Mouse (Mus musculus) retina, postnatal 7 days (tissue): ENCODE measurements around the gene Armc2.
A peak's percentile ranks its signal among the peaks of the same experiment; 100 is the strongest.

Experiments
- DNase-seq: peaks from one replicate; pipeline ENCODE4 v3.0.0-alpha.2; 2012; ENCODE audit warnings: low read depth, low spot score

The Armc2 gene

DNA sequence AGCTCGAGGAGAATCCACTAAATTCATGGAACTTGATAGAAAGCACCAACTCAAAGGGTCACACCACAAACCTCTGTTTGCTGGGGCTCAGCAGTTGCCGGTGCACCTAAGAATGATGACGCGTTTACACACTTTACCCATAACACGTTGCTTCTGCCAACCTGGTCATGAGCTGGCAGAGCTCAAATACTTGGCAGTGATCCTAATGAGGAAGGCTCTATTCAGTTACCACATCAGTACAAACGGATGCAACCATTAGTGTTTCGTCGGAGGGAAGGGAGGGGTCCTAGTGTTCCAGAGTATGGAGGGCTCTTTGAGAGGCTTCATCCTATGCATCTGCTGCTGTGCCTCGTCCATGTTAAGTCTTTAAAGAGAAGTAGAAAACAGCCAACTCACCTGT, 3.3 kb upstream of the Armc2 start:
- no peak for DNase-seq

DNA sequence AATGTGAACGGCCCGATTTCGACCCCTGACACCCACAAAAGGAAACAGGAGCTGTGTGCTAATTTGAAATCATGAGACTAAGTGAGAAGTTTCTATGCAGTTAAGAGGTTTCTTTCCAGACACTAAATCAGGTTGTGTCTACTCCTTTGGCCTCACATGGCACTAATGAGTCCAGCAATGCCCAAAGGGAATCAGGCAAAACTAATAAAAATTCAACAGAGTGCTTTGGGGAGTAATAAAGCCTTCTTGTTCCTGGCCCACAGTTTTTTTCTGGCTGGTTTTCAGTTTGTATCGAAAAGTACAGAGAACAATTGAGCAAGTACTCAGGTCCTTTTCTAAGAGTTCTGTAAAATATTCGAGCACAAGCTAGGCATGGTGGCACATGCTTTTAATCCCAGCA, 4.2 kb downstream of the Armc2 start:
- DNase-seq: no peak

DNA sequence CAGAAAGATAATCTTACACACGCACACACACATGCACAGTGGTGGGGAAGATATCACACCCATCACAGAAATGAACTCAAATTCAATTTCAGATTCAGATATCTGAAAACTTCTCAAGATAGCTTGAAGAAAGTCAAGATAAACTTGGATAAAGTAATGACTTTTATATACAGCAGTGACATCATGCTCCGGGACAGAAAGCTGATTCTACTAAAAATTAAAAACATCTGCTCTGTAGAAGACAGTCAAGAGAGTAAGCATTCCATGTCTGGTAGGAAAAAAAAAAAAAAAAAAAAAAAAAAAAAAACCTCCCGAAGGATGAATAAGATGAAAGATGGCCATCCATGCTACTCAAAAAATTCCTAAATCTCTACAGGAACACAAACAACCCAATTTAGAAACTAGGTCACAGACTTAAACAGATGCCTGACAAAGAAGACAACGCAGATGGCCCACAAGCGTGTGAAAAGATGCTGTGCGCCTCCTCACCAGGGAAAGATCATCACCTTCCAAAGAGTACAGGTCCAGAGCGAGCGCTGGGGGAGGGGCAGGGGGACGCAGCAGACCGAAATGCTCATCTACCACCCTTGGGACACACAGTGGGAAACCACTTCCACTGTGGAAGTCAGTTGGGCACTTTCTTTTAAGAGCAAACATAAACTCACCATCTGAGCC, 7.3 kb downstream of the Armc2 start:
- no peak for DNase-seq

DNA sequence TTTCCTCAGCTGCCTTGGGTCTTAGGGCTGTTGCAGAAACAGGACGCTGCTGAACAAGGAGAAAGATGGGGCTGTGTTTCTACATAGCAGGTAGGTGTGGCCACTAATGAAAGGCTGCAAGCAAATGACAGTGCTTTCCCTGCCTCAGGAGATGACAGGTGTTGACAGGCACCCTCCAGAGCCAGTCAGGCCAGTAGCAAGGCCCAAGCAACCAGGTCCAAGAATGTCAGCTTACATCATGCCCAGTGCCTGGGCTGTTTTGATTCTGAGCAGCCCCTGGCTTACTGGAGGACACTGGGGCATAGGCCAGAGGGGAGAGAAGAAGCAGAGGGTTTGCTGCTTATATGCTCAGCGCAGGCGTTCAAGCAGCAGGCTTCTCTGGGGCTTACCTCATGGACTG, 13.0 kb downstream of the Armc2 start:
- DNase-seq: no peak

DNA sequence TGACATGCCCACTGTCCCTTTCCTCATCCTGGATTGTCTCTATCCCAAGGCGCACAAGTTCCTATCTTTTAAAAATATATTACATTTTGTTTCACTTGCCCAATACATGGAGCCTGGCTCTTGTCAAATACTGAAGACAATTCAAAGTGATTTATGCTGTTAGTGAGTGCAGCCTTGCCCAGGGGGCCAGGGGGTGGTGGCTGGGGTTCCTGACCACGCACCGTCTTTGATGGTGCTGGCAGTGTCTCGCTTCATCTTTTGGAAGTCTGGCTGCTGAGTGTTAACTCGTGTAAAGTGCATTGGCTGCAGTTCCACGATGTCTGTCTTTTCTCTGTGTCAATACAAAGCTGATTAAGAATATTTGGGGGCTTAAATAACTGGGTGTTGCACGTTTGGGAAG, 13.6 kb downstream of the Armc2 start:
- no peak for DNase-seq

DNA sequence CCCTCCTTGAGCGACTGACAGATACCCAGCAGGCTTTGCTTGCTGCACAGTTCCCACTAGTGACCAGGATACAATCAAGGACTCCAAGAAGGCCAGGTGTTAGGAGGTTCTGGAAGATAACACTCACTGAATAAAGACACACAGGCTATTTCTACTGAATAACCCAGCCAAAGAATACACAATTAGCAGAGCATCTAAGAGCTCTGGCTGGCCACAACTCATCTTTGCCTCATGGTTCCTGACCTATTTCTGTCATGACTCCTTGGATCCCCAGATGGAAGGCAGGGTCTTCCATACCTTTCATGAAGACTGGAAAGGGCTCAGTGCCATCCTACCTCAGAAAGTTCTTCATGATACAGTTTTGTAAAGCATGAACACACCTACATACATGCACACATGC, 14.2 kb downstream of the Armc2 start:
- no peak for DNase-seq

DNA sequence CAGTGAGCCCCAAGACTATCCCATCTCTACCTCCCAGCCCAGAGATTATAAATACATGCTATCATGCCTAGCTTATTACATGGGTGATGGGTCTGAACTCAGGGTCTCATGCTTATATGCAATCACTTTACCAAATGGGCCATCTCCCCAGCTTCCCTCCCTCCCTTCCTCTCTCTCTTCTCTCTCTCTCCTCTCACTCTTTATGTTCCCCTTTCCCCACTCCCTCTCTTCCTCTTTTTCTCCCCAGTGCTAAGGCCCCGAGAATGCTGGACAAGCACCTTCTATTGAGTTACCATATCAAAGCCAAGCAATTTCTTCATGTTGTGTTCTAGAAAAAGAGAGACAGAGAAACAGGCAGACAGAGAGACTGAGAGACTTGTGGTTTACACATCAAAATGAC, 14.7 kb downstream of the Armc2 start:
- no peak for DNase-seq

DNA sequence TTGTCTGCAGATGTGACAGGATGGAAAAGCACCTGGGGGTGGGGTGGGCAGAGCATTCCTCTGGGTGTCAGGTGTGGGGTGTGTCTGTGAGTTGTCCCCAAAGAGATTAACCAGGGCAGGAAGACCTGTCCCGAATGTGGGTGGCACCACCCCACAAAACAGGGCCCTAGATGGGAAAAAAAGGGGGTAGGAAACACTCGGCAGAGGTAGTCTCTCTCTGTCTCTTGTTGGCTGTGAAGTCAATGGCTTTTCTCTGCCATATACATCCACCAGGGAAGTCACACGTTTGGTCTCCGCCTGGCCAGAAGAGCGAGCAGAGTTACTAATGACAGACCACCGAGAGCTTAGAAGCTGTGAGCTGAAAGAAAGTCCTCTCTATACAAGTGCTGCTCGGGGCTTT, 15.8 kb downstream of the Armc2 start:
- DNase-seq: no peak

DNA sequence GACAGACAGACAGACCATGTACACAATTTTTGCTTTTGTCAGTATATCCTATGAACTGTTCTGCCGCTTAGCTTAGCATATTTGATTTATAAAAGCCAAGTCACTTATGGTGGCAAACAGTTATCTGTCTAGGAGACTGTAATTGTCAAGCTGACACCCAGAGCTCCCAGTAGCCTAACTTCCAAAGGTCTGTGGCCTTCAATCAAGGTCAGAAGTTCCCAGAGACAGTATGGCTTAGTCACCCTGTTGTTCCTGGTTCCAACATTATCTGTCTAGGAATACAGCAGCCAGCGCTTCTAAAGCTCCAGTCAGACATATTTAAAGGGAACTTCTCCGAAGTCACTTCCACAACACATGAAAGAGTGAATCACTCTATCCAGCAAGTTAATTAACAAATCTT, 17.0 kb downstream of the Armc2 start:
- no peak for DNase-seq

DNA sequence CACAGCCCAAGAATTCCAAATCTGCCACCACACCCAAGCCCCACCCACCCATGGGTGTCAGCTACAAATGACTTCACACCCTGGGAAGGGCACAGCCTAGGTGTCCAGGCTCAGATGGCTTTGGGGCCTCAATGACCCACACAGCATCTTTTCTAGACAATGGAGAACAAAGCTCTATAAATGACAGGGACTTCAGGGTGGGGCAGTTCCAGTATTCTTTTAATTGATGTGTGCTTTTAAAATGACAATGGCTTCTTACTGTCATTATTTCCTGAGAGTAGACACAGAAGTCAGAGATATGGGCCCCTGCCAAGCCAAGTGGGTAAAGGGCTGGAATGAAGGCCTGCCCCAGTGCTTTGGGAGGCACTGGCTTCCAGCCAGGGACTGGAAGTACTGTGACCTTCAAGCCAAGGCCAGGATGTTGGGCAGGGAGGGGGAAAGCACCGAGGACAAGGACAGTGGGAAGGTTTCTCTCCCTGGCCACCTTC, 20.5 kb downstream of the Armc2 start:
- DNase-seq: no peak

DNA sequence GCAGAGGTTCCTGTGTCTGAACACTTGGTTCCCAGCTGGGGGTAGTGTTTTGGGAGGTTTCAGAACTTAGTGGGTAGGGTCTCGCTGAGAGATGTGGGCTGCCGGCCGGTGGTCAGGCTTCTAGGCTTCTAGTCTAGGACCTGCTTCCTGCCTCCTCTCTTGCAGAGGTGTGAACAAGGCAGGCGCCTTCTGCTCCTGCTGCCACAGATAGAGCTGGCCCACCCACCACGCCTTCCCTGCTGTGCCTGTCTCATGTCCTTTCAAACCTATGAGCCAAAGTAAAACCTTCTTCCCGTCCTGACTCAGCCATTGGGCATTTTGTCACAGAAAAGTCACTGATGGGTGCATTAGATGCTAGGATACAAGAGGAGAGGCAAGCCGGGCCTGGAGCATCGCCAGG, 22.1 kb downstream of the Armc2 start:
- DNase-seq: no peak

DNA sequence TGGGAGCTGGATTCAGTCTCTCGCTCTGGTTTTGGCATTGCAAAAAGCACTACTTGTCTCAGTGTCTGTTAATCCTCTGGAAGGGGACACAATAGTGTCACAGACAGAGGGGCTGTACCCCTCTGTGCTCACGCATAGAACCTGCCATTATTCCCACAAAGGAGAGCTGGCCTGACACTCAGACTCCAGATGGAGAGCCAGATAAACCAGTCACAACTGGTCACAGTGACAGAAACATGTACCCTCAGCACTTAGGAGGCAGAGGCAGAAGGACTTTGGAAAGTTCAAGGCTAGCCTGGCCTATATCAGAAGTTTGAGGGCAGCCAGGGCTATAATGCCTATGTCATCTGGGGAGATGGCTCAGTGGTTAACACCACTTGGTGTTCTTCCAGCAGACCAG, 23.2 kb downstream of the Armc2 start:
- no peak for DNase-seq

DNA sequence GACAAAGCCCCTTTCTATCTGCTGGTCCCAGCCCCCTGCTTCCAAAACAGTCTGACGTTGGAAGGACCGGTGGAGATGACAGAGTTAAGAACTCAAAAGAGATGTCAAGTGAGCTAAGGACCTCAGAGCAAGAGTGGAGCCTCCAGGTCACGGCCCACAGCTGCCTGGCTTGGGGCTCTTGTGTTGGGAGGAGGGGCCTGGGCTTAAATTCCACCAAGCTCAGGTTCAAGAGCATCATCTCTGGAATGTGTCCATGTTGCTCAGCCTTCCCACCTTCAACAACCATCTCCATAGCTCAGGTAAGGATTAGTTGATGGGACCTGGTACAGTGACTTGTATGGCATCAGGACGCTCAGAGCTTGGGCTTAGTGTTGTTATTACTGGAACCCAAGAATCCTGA, 23.7 kb downstream of the Armc2 start:
- DNase-seq: no peak

DNA sequence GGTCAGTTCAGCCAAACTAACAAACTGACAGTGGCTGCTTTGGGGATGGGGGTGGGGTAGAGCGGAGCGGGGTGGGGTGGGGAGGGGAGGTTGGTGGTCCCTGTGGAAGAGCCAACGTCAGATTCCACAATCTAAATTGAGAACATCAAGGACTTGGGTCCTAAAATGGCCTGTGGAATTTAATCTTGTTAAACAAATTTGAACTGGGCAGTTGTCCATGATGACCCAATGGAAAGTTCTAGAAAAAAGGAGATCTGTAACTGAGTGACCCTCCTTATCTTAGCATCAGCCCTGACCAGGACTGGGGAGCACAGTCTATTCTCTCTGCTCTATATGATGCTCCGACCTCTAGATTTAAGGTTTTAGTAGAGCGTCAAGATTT, 26.2 kb downstream of the Armc2 start:
- DNase-seq: no peak

DNA sequence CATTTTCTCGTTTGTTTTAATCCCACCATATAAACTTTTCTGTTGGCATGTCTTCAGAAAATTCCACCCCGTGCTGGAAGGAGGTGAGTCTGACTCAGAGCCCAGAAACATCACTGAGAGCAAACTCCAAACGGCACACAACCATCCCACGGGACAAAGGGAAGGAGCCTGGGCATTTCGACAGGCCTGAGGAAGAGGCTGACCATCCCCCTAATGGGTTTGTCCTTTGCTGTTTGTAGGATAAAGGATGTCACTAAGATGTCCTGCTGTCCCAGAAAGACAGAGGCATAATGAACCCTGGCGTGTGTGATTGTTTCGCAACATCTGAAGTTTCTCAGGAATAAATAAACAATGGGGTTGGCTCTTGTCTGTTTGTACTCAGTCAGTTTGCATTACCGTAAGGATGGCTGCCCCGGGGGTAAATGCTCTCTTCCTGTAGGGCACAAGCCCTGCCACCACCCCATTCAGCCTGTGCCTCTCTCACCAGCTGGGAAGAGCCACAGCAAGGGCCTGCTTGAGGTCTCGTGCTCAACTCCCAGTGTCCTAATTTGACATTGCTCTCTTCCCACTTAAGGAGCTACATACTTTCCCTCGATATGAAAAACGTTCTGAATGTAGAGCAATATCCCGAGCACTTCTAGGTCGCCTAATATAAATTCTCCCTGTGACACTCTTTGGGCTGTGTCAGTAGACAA, 26.7 kb downstream of the Armc2 start:
- peak; percentile 19 for DNase-seq

DNA sequence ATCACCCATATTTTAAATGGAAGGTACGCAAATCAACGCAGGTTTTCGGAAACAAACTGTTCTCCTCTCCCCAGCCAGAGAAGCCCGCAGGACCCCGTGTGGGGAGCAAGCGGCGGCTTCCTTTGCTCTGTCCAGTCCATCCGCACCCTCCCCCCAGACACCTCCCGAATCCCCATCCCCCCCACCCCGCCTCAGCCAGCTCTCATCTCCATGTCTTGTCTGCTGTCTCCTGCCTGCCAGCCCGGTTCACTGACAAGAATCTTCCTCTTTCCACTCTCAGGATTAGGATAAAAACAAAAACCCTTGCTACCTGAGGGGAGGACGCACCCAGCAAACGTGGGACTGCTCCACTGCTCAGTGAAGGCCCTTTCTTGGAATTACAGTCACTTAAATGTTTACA, 27.3 kb downstream of the Armc2 start:
- DNase-seq: no peak

DNA sequence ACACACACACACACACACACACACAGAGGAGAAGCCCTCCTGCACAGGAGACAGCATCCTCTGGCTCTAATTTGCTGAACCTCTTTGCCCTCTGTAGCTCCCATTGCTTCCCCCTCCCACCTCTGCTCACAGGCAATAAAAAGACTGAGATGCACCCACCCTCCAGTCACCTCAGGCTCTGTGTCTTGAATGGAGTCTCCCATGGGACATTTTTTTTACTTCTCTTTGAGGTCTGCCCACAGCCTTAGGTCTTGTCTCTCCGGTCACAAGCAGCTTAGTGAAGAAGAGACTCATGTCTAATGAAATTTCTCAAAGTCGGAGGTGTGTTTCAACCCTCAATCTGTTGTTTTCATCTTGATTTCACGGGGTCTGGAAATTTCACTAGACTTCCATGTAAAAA, 29.3 kb downstream of the Armc2 start:
- no peak for DNase-seq

DNA sequence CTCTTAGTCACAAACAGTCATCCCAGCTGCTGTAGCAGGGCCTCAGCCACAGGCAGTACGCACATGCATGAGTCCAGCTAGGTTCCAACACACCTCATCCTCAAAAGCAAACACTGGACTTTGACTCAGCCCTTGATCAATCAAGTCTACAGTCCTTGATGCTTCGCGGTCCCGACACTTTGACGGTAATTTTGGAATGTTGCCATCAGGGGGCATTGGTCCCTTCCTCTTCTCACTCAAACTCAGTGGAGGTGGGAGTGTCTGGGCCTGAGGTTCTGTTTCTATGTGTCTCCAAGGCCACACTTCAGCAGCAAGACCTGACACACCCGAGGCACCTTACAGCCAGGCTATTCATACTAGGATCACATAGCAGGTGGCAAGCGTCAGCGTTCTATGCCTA, 32.1 kb downstream of the Armc2 start:
- DNase-seq: no peak

DNA sequence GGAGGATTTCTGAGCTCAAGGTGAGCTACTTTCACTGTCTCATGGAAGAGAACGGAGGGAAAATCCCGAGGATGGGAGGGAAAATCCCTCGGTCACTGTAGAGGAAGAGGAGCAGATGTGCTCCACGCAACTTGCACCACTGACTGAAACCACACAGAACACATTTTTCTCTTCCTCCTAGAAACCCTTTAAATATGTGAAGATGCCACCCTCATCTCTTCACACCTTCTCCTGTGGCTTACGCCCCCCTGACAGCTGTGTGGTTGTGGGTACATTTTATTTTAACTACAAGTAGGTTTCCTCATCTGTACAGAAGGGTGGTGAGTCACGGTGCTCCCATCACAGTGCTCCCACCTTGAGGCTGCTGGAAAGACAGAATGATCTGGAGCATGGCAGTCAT, 34.0 kb downstream of the Armc2 start:
- no peak for DNase-seq

DNA sequence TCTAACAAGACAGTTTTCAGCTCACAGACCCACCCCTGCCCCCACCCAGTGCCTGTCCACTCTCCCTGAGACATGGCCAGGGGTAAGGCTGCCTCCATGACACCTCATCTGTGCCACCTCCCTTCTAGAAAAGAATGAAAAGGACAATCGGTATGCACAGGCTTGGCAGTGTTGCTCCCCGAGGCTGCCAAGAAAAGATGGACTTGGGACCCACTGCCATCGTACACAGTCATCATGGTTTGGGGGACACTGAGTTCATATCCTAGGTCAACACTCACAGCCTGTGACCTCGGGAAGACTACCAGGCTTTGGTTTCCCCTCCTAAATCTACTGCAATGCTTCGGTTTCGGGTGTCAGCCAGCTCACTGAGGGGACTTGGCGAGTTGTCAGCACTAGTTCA, 35.4 kb downstream of the Armc2 start:
- DNase-seq: no peak

DNA sequence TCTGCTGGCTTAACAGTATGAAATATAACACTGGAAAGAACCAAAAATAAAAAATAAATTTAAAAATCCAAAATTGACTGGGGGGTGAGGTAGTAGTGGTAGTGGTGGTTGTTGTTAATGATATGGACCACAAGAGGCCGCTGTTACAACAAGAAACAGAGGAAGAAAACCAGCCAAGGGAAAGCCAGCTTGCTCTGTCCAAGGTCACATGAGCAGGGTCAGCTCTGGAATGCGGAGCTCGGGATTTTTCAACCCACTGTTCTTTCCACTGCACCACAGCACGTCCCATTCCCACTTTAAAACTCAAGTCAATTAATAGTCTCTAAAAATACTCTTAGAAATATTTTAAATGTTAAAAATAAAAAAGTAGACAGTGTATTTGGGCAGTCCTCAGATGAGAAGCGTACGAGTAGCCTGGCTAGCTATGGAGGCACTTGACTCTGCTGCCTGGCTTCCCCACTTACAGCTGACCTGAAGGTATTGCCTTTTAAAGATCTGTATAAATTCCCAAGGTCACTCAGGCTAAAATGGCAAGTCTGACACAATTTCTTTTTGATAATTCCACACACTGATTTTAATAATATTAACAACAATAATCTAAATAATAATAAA, 37.4 kb downstream of the Armc2 start:
- peak; percentile 50 for DNase-seq

DNA sequence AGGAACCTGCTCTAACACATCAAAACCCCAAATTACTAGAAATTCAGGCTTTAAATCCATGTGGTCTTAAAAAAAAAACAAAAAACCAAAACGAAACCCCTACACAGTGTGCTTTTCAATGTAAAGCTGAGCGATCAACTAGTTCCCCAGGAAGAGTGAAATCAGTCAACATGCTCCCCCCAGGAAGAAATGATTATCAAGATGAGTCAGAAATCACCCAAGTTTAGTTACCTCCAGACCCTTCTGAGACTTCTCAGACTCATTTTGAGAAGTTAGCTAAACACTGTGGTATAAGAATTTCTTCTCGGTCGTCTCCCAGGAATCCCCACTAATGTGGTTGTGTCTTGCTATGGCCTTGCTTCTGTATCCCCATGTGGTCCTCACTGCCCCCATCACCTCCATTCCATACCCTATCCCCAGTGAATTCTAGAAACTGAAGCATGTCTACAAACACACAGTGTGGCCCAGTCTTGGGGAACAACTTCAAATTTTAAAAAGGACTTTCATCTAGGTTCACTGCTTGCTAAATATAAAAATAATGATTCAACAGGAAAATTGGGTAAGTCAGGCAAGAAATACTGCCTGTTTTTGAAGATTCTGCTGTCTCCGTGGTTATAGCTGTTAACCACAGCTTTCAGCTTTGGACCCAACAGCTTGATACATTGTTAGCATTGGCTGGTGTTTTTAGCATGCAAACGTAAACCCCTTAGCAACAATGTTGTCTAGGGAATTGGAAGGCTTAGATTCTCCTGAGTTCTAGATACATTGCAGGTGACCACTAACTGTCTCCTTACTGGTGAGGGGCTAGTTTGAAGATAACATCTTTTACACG, 39.6 kb downstream of the Armc2 start:
- no peak for DNase-seq
